Mouse (Mus musculus) forebrain, embryonic 12.5 days (tissue): ENCODE results near the gene Pkdrej. TPM values are rescaled to one million over a fixed set of nuclear protein-coding genes. Genes with fewer than 3 reads are reported as not detected.

ENCODE experiments used
- ATAC-seq: fragments of 200-750 bp; cut with Nextera tagmentation; 2 replicates; pipeline ENCODE4 v1.8.0; 2017; ENCODE audit warnings: moderate TSS enrichment; ENCODE audit not compliant: low FRiP score
- H3K27ac ChIP-seq: fragments of 300-500 bp; sonication (generic); 2 replicates; pipeline ENCODE4 v1.5.1; 2016; ENCODE audit warnings: mild to moderate bottlenecking
- H3K27me3 ChIP-seq: fragments of 300-500 bp; sonication (generic); 2 replicates; pipeline ENCODE4 v1.6.1; 2016; ENCODE audit warnings: mild to moderate bottlenecking
- H3K36me3 ChIP-seq: fragments of 300-500 bp; sonication (generic); replicated peaks from 2 replicates; pipeline ENCODE4 v1.6.1; 2016; ENCODE audit warnings: mild to moderate bottlenecking
- H3K4me1 ChIP-seq: fragments of 300-500 bp; sonication (generic); 2 replicates; pipeline ENCODE4 v1.6.1; 2016
- H3K4me2 ChIP-seq: fragments of 300-500 bp; sonication (generic); 2 replicates; pipeline ENCODE4 v1.6.1; 2016; ENCODE audit warnings: mild to moderate bottlenecking, moderate library complexity
- H3K4me3 ChIP-seq: fragments of 300-500 bp; sonication (generic); replicated peaks from 2 replicates; pipeline ENCODE4 v1.5.1; 2016; ENCODE audit warnings: mild to moderate bottlenecking
- H3K9ac ChIP-seq: fragments of 300-500 bp; sonication (generic); 2 replicates; pipeline ENCODE4 v1.6.1; 2016; ENCODE audit warnings: mild to moderate bottlenecking
- H3K9me3 ChIP-seq: fragments of 300-500 bp; sonication (generic); 2 replicates; pipeline ENCODE4 v1.6.1; 2016
- WGBS: fragments of 180-500 bp; shearing (Covaris S2); methylation state at CpG from one replicate; pipeline ENCODE4 v1.1.7; 2016; 5-methylcytosine and 5-hydroxymethylcytosine counted together
- polyA plus RNA-seq: library from polyadenylated mRNA; unstranded; fragments of >200 nt; fragmentation: Nextera tagmentation; extraction: Ambion mirVana; gene quantifications from 2 replicates; pipeline ENCODE4 v1.2.1, GENCODE M21; 2016

Gene Pkdrej
- polyA plus RNA-seq, 1 experiment from 2014 or later: 0.10 TPM

GRCm38 (mm10) chr15:85776771-85777170 is 44.8 kb downstream of the Pkdrej start:
- no peak for ATAC-seq
- Histone ChIP-seq H3K9ac (no peak overlapping the region), H3K4me1 (no peaks in the 10 kb centered on the region), H3K27ac (no peak overlapping the region), H3K4me2 (no peak overlapping the region), H3K4me3 (no peak overlapping the region), H3K9me3 (no peaks in the 10 kb centered on the region), H3K27me3 (no peaks in the 10 kb centered on the region), H3K36me3 (no peaks in the 10 kb centered on the region)
- WGBS: 85% methylated on average over 5 of the region's 5 CpGs

DNA sequence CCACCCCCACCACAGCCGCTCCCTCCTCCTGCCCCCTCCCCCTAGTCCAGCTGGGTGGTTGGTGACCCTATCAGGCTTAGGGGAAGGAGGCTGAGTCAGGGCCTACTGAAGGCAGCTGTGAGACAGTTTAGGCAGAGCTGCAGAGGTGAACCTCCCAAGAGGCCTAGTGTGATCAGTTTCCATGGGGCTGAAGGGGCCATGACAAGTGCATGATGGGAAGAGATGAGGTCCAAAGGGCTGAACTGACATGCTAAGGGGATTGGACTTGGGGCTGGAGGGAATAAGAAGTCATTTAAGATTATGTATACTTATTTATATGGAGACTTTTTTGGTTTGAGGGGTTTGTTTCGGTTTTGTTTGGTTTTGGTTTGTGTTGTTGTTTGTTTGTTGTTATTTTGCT is 45.3 kb downstream of the Pkdrej start:
- no peak for ATAC-seq
- Histone ChIP-seq H3K4me1 (no peaks in the 10 kb centered on the region), H3K27me3 (no peaks in the 10 kb centered on the region), H3K9ac (no peak overlapping the region), H3K27ac (no peak overlapping the region), H3K36me3 (no peaks in the 10 kb centered on the region), H3K4me2 (no peak overlapping the region), H3K4me3 (no peak overlapping the region), H3K9me3 (no peaks in the 10 kb centered on the region)
- 84% methylated on average over 2 of the region's 2 CpGs for WGBS

- Histone ChIP-seq H3K9me3 (no peaks in the 10 kb centered on the region), H3K27me3 (peaks cover under 1% of the 10 kb centered on the region; the same call in 1 of the 2 replicates), H3K4me1 (no peaks in the 10 kb centered on the region), H3K4me2 (no peak overlapping the region), H3K4me3 (no peak overlapping the region), H3K27ac (no peak overlapping the region), H3K36me3 (no peaks in the 10 kb centered on the region), H3K9ac (no peak overlapping the region)
- WGBS: 91% methylated on average over 7 of the region's 7 CpGs
- ATAC-seq: no peak
Observed at GRCm38 (mm10) chr15:85775001-85775400, 46.5 kb downstream of the Pkdrej start.

- H3K9ac ChIP-seq: no peak overlapping the region
- WGBS: 89% methylated on average over 9 of the region's 9 CpGs
Observed at GRCm38 (mm10) chr15:85774419-85774818, 47.1 kb downstream of the Pkdrej start.

GRCm38 (mm10) chr15:85772146-85772740 is 49.3 kb downstream of the Pkdrej start:
- Histone ChIP-seq H3K27me3 (peaks cover 3% of the 10 kb centered on the region; the same call in 1 of the 2 replicates), H3K4me2 (no peak overlapping the region), H3K4me3 (no peak overlapping the region), H3K4me1 (no peaks in the 10 kb centered on the region), H3K9me3 (no peaks in the 10 kb centered on the region), H3K9ac (no peak overlapping the region), H3K27ac (no peak overlapping the region), H3K36me3 (no peaks in the 10 kb centered on the region)
- WGBS: 82% methylated on average over 11 of the region's 11 CpGs
- ATAC-seq: no peak

More at GRCm38 (mm10) chr15:85774419-85774818, 47.1 kb downstream of the Pkdrej start:
- no peak for ATAC-seq
- Histone ChIP-seq H3K27me3 (peaks cover 3% of the 10 kb centered on the region; the same call in 1 of the 2 replicates), H3K4me3 (no peak overlapping the region), H3K27ac (no peak overlapping the region), H3K9me3 (no peaks in the 10 kb centered on the region), H3K4me2 (no peak overlapping the region), H3K36me3 (no peaks in the 10 kb centered on the region), H3K4me1 (no peaks in the 10 kb centered on the region)

DNA sequence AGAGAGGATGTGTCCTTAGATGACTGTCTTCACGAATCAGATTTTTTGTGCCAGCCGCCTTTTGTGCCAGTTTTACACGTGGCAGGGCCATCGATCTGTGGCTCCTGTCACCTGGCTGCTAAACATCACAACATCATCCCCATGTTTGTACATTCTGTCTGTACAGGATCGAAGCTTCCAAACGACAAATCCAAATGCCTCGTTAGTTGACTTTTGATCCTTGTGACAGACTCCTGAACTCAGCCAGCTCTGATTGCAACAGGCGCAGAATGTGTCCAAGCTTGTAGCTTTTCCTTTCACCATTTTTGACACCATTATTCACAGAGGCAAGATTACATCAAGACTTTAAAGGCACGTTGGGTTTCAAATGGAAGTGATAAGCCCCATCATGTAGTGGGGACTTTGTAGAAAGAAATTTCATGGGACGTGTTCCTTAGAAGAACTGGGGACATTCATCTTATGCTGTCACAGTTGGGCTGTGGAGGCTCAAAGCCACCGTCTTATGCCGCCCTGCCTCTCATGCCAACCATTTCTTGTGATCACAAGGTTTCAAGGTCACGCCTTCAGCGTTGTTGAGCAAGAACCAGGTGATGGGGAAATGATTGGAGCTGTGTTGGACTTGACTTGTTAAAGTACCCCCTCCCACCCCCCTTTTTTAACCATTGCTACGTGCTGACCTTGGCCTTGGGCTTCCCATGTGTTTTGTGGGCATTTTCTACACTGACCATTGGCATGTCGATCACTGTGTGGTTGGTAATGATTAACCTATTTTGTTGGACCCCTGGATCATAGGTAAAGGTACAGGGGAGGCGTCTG is 50.0 kb downstream of the Pkdrej start:
- H3K4me3 ChIP-seq: no peak overlapping the region
- H3K9me3 ChIP-seq: no peaks in the 10 kb centered on the region
- 89% methylated on average over 17 of the region's 17 CpGs for WGBS
- H3K4me1 ChIP-seq: no peaks in the 10 kb centered on the region
- H3K4me2 ChIP-seq: no peak overlapping the region
- no peak overlapping the region for H3K9ac ChIP-seq
- peaks cover 3% of the 10 kb centered on the region; the same call in 1 of the 2 replicates for H3K27me3 ChIP-seq
- no peak overlapping the region for H3K27ac ChIP-seq
- H3K36me3 ChIP-seq: no peaks in the 10 kb centered on the region
- ATAC-seq: no peak

DNA sequence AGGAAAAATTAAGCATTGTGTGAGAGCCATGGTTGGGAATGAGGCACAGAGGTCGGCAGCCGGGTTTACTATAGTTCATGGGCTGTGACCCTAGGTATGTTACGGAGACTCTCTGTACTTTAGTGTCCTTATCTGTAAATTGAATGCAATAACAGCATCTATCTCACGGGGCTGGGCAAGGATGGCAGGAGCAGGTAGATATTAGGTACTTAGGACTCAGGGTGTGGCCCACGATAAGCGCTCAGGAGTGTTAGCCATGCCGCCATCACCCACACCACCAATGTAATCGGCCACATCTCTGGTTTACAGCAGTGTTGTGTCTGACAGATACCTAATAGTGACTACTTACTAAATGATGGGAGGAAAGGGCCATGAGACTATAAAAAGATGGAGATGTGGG is 52.5 kb downstream of the Pkdrej start:
- no peak overlapping the region for H3K4me2 ChIP-seq
- H3K4me1 ChIP-seq: no peaks in the 10 kb centered on the region
- H3K36me3 ChIP-seq: no peaks in the 10 kb centered on the region
- ATAC-seq: no peak
- H3K9ac ChIP-seq: no peak overlapping the region
- no peak overlapping the region for H3K27ac ChIP-seq
- H3K9me3 ChIP-seq: no peaks in the 10 kb centered on the region
- WGBS: 91% methylated on average over 8 of the region's 8 CpGs
- no peak overlapping the region for H3K4me3 ChIP-seq
- peaks cover 3% of the 10 kb centered on the region; the same call in 1 of the 2 replicates for H3K27me3 ChIP-seq

- no peak overlapping the region for H3K4me3 ChIP-seq
- 91% methylated on average over 5 of the region's 5 CpGs for WGBS
- no peak overlapping the region for H3K27ac ChIP-seq
- H3K9ac ChIP-seq: no peak overlapping the region
- H3K4me1 ChIP-seq: no peaks in the 10 kb centered on the region
- peaks cover 3% of the 10 kb centered on the region; the same call in 1 of the 2 replicates for H3K27me3 ChIP-seq
- H3K36me3 ChIP-seq: no peaks in the 10 kb centered on the region
- no peak for ATAC-seq
- H3K9me3 ChIP-seq: no peaks in the 10 kb centered on the region
- H3K4me2 ChIP-seq: no peak overlapping the region
Observed at GRCm38 (mm10) chr15:85766677-85767076, 54.9 kb downstream of the Pkdrej start.

DNA sequence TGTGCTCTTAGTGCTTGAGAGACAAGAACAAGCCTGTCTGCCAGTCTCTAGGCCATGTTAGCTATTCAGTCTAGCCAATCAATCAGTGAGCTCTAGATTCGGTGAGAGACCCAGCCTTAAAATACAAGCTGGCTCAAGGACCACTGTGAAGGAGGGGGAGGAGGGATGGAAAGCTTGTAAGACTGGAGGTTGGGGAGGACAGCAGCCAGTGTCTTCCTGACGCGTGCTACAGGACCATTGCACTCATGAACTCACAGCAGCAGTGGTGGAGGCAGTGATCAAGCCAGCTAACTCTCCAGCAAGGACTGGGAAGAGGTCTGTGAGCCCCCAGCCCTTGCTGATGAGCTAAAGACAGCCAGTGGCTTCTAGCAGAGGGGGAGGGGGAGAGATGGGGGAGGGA is 56.5 kb downstream of the Pkdrej start:
- peaks cover 7% of the 10 kb centered on the region; the same call in 1 of the 2 replicates for H3K27me3 ChIP-seq
- WGBS: 51% methylated on average over 3 of the region's 3 CpGs
- ATAC-seq: no peak
- H3K36me3 ChIP-seq: no peaks in the 10 kb centered on the region
- H3K4me1 ChIP-seq: no peaks in the 10 kb centered on the region
- no peak overlapping the region for H3K27ac ChIP-seq
- no peak overlapping the region for H3K4me3 ChIP-seq
- no peaks in the 10 kb centered on the region for H3K9me3 ChIP-seq
- H3K4me2 ChIP-seq: no peak overlapping the region
- no peak overlapping the region for H3K9ac ChIP-seq

Other genes starting within 250 kb of the Pkdrej start
- gene Wnt7b, start 239.3 kb downstream of the Pkdrej start, polyA plus RNA-seq: 111 and 130 TPM in 2 replicates
- gene Ppara, start 86.8 kb downstream of the Pkdrej start, polyA plus RNA-seq: 0.53 and 0.74 TPM in 2 replicates
- gene Cdpf1, start 10.0 kb downstream of the Pkdrej start, polyA plus RNA-seq: 17.9 and 18.5 TPM in 2 replicates
- gene Ttc38, start 10.6 kb upstream of the Pkdrej start, polyA plus RNA-seq: 2.7 and 3.0 TPM in 2 replicates
- gene Gtse1, start 38.0 kb upstream of the Pkdrej start, polyA plus RNA-seq: 44.1 and 44.6 TPM in 2 replicates
- 43.2 and 48.0 TPM in 2 replicates for gene Trmu, start 57.6 kb upstream of the Pkdrej start, polyA plus RNA-seq
- 7.3 and 7.9 TPM in 2 replicates for gene Celsr1, start 212.0 kb upstream of the Pkdrej start, polyA plus RNA-seq
- 33.4 and 36.6 TPM in 2 replicates for gene Gramd4, start 236.0 kb upstream of the Pkdrej start, polyA plus RNA-seq